Mouse (Mus musculus) adrenal gland, postnatal 10 days (tissue): Measurements from ENCODE around the gene Pdia3. TPM values are rescaled to one million over a fixed set of nuclear protein-coding genes. Genes with fewer than 3 reads are reported as not detected.
"Not testable (repeated sequence)": the region's sequence is repeated elsewhere in the genome, so short reads cannot be mapped to it uniquely, and the experiment has no call there.

Experiments
- DNase-seq: peaks from one replicate; pipeline ENCODE4 v3.0.0; 2021; ENCODE audit warnings: mixed read lengths
- long read RNA-seq, 2 experiments: library from polyadenylated mRNA; stranded (forward); transcript quantifications; one replicate each; pipeline ENCODE4 v2.0.0; 2021
- total RNA-seq, 2 experiments: library from RNA; stranded (reverse); gene quantifications; 2 replicates each; pipeline ENCODE4 v1.2.3; 2021

The Pdia3 gene
- 100 to 1,000 TPM; 285 to 303 TPM for total RNA-seq
- long read RNA-seq, experiment 1, transcript Pdia3-201 (13 exons, 2,770 nt), result major isoform, 498 of 530 reads
- long read RNA-seq, experiment 1, partial matches to known transcripts, result 18 of 530 reads
- long read RNA-seq, experiment 1, other reads (novel, unspliced or antisense), result 14 of 530 reads
- long read RNA-seq, experiment 2, transcript Pdia3-201 (13 exons, 2,770 nt), result major isoform, 175 of 187 reads
- long read RNA-seq, experiment 2, partial matches to known transcripts, result 5 of 187 reads
- long read RNA-seq, experiment 2, other reads (novel, unspliced or antisense), result 7 of 187 reads

DNA sequence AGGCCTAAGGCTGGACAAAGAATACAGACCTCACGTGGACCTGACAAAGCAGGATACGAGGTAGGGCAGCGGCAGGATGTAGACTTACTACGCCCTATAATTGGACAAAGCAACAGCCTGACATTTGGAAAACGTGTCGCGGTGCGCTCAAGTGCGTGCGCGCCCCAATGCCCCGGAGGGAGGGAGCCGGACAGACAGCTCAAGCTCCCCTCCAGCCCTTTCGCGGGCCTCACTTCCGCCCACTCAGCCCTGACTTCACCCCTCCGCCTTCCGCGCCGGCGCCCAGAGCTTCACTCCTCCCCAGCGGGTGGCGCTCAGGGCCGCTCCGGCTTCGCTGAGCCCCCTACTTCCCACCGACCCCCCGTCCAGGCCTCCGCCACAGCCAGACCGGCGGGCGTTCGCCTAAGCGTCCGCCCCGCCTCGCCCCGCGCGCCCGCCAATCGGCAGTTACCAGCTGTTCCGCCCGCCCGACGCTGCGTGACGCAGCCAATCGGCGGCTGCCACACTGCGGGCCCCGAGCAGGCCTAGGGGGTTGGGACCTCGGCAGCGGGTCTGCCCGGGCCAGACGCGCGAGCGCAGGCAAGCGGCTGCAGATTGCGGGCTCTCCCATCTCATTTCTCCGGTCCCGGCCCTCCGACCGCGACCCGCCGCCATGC lies at the start of gene Pdia3, which contains the start of gene Catsper2:
Gene Pdia3, plus strand, starts transcription at position 389 of the 656 bp plus-strand sequence.
Gene Catsper2, minus strand, starts transcription at position 406 of the 656 bp plus-strand sequence.
- DNase-seq, result peak; percentile 97

DNA sequence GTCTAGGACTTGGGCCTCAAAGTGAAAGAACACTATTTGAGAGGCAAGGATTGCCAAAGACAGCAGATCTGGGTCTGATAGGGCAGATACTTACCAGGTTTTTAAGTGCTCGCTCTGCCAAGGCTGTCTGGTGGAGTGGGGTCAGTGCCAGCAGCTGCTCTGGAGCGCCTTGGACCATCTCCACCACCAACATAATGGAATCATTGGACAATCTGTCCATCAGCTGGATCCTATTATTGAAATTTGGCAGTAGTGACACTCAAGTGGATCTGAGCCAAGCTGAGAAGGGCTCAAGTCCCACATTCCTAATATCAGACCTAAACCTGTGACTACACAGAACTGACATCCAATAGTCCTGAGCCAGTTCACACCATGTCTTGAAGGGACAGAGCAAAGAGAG lies 44.7 kb upstream of the Pdia3 start:
- no peak for DNase-seq

DNA sequence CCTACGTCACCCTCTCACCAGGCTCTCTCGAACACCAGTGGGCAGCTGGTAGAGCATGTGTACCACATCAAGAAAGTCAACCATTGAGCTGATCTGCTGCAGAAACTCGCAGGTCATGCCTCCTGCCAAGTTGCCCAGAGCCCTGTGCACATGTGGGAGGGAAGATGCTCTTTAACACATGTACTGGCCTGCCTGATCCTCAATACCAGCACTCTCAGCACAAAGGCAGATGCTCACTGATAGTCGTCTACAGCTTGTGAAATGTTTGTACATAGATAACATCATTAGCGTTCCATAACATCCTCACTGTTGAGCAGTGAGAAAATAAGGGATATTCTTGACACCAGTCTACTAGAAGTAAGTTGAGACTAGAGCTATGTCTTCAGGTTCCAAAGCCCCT lies 42.7 kb upstream of the Pdia3 start:
- DNase-seq, result no peak

DNA sequence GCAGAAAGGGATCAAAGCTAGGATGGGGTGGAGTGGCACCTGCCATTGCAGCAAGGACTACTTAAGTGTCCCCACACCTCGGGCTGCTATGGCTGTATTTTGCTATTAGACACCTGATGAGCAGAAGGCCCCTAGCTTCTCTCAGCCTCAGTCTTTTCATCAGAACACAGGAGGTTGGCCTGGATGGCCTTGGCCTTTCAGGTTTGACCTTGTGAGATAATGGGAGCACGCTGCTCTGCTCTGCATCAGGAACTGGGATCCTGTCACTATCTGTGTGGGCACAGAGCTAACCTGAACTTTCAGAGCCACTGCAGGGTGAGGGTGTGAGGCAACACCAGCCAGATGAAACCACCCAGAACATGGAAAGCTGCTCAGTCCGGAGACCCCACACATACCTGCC lies 41.3 kb upstream of the Pdia3 start:
- DNase-seq, result peak; percentile 19

DNA sequence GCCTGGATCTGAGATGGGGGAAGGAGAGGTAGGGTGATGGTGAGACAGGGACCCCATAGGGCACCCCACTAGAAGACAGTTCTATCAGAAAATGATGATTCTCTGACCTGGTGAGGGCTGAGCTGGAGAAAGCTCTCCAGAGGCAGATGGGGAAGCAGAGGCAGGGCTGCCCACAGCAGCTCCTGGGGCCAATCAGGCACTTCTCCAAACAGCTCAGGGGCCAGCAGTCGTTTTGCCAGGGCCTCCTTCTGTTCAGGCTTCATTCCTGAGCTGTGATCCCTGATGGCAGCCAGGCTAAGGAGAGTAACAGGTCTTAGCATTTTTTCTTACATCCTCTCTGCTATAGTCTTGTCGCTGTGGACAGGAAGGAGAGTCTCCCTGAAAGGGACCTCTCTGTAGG lies 38.8 kb upstream of the Pdia3 start:
- DNase-seq, result no peak

DNA sequence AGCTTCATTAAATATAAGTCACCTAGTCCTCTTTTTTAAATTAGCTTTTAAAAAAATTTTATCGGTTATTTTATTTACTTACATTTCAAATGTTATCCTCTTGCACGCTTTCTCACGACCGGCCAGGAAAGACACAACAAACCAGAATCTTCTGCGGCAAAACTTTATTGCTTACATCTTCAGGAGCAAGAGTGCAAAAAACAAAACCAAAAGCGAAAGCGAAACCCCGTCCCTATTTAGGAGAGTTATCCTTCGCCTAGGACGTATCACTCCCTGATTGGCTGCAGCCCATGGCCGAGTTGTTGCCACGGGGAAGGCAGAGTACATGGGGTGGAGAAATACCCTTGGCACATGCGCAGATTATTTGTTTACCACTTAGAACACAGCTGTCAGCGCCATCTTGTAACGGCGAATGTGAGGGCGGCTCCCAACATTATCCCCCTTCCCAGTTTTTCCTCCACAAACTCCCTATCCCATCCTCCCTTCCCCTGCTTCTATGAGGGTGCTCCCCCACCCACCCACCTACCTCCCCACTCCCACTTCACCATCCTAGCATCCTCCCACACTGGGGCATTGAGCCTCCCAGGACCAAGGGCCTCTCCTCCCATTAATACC lies 26.5 kb upstream of the Pdia3 start, which contains the start of gene Strc:
Gene Strc, minus strand, starts transcription at position 208 of the 615 bp plus-strand sequence.
- DNase-seq, result not testable (repeated sequence)

DNA sequence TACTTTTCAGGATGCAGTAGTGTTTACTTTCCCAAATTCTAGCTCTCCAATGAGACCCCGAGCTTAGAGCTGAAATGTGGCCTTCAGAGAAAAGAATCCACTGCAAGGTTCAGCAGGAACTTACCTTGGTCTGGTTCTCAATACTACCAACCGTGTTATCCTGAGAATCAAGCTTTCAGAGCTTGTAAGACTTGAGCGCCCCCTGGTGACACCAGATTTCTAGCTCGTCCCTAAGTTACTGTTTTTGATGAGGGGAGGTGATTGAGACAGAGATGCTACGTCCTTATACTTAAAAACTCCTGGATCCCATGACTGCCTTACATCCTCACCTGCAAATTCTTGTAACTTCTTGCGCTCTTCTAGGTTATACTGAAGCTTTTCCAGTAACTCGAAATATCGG lies 17.0 kb upstream of the Pdia3 start:
- DNase-seq, result peak; percentile 90

DNA sequence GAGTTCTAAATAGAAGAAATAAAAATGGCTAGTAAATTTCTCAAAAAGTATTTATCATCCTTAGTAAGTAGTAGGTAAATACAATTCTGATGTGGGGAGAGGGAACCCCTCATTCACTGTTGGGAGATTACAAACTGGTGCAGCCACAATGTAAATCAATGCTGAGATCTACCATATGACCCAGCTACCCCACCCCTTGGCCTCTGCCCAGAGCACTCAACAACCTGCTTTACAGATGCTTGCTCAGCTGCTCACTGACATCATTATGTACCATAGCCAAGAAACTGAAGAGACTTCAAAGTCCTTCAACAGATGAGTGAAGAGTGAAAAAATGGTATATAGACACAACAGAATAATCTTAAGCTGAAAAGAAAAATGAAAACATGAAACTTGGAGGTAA lies 10.3 kb upstream of the Pdia3 start:
- no peak for DNase-seq

DNA sequence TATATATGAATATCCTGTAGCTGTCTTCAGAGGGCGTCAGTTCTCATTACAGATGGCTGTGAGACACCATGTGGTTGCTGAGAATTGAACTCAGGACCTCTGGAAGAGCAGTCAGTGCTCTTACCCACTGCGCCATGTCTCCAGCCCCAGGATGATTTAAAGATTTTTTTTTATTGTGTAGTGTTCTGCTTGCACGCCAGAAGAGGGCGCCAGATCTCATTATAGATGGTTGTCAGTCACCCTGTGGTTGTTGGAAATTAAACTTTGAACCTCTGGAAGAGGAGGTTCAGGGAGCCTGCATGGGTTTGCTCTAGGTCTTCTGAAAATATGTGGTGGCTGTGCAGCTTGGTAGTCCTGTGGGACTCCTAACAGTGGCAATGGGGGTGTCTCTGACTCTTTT lies 5.4 kb upstream of the Pdia3 start:
- DNase-seq, result peak; percentile 37

DNA sequence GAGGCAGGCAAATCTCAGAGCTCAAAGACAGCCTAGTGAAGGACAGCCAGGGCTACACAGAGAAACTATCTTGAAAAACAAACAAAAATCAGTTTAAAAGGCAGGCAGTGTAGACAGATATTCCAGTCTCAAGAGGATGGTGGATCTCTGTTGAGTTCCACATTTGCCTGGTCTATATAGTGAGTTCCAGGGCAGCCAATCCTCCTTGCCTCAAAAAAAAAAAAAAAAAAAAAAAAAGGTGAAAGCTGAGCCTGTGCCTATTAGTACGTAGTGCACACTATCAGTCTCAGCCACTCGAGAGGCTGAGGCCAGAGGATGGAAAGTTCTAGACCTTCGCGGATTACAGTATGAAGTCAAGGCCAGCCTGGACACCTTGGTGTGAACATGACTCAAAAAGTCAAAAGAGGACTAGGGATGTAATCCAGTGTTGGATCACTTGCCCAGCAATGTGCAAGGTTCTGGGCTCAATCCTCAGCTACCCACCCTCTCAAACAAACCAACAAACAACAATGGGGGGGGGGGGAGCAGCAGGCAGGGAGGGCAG lies 660 bp upstream of the Pdia3 start:
- DNase-seq, result no peak

DNA sequence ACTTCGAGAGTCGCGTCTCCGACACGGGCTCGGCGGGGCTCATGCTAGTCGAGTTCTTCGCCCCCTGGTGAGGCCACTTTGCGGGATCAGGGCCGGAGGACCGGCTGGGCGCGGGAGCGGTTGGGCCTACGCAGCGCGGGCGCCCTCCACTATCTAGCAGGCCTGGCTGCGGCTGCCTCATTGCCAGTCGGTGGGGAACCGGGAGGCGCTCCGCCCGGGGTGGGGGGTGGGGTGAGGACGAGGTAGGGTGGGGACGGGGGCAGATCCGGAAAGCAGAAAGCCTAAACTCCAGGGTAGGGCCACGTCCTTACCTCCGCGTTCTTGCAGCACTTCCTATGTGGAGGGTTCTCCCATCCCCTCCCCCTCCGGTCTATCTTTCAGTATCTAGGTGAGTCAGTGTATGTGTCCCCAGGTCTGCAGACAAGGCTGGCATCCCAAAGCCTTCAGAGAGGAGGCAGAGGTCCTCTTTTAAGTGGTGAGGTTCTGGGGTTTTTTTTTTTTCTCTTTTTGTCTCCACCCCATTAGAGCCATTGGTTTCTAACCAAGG lies 637 bp downstream of the Pdia3 start:
- no peak for DNase-seq

DNA sequence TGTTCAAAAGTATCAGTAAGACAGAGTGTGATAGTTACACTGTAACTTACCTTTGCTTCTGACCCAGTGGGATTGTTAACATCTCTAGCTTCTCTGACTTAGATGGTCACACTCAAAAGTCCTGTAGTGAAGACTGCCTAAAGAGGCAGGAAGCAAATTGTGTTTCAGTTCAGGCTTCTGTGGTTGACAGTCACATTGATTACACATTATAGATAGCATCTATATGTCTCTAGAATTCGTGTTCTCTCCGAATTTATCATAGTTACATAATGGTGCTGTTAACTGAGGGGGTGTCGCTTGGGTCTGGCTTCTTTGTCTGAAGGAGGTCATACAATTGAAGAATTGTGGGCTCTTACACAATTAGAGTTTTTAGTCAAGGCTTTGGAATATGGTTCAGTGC lies 1.5 kb downstream of the Pdia3 start:
- DNase-seq, result no peak

DNA sequence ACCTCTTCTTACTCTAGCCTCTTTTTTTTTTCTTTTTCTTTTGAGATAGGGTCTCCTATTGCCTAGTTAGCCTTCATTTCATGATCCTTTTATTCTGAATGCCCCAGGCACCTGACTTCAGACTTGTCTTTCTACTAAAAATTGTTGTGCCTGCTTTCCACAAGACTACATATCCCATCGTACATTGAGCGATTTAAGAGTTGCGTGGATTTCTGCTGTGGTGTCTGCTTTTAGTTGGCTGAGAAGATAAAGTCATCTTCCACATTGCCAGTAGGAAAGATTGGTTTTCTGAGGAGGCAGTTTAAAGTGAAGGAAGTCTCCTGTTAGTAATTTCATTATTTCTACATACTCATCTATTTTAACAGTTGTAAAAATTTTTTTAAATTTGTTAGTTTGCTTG lies 2.0 kb downstream of the Pdia3 start:
- DNase-seq, result no peak

DNA sequence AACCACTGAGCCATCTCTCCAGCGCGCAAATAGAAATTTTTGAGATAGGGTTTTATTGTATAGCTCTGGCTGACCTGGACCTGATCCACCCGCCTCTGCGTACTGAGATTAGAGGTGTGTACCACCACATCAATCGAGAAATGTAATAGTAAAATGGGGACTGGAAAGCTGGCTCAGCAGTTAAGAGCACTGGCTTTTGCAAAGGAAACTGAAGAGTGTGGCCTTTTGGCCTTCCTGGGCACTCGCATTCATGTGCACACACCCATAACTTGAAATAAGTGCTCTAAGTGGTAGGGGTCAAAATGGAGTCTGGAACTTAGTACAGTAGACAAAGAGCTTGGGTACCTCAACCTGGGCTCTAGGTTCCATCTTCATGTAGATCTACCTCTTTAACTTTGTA lies 2.8 kb downstream of the Pdia3 start:
- DNase-seq, result no peak

DNA sequence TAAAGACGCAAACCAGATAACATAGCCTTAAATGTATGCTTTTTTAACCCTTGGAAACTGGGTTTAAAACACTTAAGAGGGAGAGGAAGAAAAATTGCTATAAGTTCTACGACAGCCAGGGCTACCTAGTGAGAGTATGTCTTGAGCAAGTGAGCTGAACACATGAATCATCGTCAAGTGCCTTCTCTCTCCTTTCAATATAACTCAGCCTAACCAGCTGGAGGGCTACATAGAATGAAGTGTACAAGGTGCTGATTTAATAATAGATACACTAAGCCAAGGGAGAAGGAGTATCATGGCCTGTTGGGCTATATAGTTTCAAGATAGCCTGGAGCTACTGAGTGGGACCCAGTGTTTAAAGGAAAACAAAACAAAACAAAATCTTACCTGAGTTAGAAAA lies 4.9 kb downstream of the Pdia3 start:
- DNase-seq, result no peak

DNA sequence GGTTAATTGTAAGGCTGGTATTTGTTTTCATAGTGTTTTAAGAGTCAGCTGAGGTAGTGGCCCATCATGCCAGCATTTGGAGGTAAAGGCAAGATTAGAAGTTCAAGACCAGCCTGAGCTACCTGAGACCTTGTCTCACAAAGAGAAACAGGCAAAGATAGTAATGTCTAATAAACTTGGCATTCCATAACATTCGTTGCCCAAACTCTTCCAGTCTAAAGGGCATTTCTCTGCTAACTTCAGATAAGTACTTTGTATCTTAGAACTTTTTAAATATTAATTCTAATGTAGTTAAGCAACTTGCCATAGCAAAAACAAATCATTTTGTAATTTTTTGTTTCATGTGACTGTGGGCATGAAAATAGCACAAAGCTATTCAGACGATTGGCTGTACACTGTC lies 9.6 kb downstream of the Pdia3 start:
- DNase-seq, result no peak

DNA sequence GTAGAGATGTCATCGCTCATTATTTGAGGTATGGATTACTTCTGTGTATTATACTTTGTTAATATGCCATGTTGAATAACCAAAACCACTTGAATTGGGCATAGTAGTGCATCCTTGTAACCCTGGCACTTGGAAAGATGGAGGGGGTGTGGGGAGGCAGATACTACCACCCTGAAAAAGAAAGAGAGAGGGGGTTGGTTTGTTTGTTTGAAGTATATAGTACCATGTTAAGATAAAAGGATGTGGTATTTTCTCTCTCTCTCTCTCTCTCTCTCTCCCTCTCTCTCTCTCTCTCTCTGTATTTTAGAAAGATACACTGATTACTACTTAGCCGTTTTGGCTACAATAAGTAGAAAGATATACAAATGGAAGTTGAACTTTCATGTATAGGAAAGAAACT lies 12.3 kb downstream of the Pdia3 start:
- DNase-seq, result no peak

DNA sequence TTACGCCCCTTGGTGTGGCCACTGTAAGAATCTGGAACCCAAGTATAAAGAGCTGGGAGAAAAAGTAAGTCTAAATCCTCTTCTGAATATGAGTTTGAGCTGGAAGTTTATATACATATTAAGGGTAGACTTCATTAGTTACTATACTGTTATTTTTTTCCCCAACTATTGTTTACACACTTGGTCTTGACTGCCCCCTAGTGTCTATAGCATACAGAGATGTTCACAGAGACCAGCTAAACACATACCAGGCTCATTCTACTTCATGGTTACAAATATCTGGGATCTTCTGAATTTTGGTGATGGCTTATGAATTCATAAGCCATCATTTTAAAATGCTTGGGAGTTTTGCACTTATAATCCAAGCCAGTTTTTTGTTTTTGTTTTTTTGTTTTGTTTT lies 21.3 kb downstream of the Pdia3 start:
- DNase-seq, result no peak

DNA sequence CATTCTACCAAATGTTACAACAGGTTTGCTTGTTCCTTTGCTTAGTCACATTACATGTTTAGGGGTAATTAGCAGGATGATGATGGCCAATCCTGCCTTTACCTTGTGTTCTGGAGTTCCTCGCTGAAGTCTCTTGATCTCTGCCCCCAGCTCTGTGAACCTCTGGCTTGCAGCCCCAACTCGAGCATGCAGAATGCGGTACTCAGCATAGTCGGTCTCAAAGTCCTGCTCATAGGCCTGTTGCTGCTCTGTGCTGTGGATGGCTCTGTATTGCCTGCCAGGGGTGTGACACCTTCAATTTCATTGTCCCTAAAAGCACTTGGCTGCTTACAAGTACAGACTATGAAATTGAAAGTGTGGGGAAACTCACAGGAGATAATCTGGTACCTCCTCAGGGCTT lies 26.2 kb downstream of the Pdia3 start:
- DNase-seq, result no peak

DNA sequence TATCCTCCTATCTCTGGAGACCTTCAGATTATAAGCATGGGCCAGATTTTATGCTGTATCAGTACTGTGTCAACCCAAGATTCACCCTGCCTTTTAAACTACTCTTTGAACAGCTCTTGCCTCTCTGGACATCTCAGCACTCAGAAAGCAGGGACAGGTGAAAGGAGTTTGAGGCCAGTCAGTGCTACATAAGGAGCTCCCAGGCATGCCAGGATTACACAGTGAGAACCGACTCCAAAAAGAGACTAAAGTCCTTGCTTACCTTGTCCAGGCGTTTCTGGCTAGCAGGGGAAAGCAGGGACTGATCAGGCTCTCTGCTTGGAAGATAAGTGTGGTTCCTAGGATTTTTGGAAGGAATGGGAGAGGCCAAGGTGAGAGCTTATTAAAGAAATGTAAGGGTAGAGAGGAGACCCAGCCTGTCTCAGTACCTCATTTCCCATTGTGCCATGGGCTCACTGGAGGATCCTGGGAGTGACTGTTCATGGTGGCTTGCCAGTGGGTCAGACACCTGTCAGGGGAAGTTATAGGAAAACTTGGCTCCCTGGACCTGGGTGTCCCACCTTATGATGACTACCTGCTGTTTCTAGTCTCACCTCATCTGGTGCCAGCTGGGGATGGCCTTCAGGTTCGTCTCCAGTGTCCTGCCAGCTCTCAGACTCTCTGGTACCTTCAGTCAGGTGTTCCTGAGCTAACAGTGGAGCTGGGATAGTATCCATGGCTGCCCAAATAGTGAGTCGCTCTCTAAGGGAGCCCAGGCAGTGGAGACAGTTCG lies 27.4 kb downstream of the Pdia3 start:
- no peak for DNase-seq

DNA sequence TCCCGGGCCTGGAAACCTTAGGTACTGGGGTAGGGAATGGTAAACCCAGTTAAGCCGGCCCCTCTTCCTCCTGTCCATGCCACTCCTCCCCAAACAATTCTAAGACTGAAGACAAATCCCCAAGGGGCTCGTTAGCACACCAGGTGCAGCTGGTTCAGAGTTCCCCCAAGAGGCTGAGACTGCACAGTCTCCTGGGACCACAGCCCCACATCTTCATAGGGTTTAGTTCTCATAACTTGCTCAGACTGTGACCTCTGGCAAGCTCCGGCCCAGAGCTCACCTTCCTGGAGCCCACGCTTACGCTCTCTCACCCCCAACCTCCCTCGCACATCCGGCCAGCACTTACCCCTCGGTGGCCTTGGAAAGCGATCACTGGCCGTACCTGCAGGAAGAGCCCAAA lies 28.2 kb downstream of the Pdia3 start:
- DNase-seq, result no peak
